Mouse (Mus musculus) stomach, embryonic 15.5 days (tissue): ENCODE data around the gene Fam78b. TPM values are rescaled to one million over a fixed set of nuclear protein-coding genes. Genes with fewer than 3 reads are reported as not detected.

Experiments
- ATAC-seq: fragments of 200-750 bp; cut with Nextera tagmentation; 2 replicates; pipeline ENCODE4 v1.8.0; 2017; ENCODE audit warnings: low read depth, moderate number of reproducible peaks, moderate TSS enrichment; ENCODE audit not compliant: insufficient read depth, low FRiP score
- H3K27ac ChIP-seq: fragments of 300-500 bp; sonication (generic); 2 replicates; pipeline ENCODE4 v1.5.1; 2015; ENCODE audit warnings: mild to moderate bottlenecking, inconsistent platforms
- H3K27me3 ChIP-seq: fragments of 300-500 bp; sonication (generic); replicated peaks from 2 replicates; pipeline ENCODE4 v1.6.1; 2015; ENCODE audit warnings: inconsistent platforms
- H3K36me3 ChIP-seq: fragments of 300-500 bp; sonication (generic); 2 replicates; pipeline ENCODE4 v1.6.1; 2015; ENCODE audit warnings: inconsistent platforms
- H3K4me1 ChIP-seq: fragments of 300-500 bp; sonication (generic); 2 replicates; pipeline ENCODE4 v1.6.1; 2015; ENCODE audit warnings: inconsistent platforms
- H3K4me2 ChIP-seq: fragments of 300-500 bp; sonication (generic); 2 replicates; pipeline ENCODE4 v1.6.1; 2015; ENCODE audit warnings: mild to moderate bottlenecking, inconsistent platforms
- H3K4me3 ChIP-seq: fragments of 300-500 bp; sonication (generic); replicated peaks from 2 replicates; pipeline ENCODE4 v1.5.1; 2015; ENCODE audit warnings: inconsistent platforms
- H3K9ac ChIP-seq: fragments of 300-500 bp; sonication (generic); 2 replicates; pipeline ENCODE4 v1.6.1; 2015; ENCODE audit warnings: inconsistent platforms
- H3K9me3 ChIP-seq: fragments of 300-500 bp; sonication (generic); 2 replicates; pipeline ENCODE4 v1.6.1; 2016; ENCODE audit warnings: inconsistent platforms
- WGBS: fragments of 180-500 bp; shearing (Covaris S2); methylation state at CpG from one replicate; pipeline ENCODE4 v1.1.7; 2015; 5-methylcytosine and 5-hydroxymethylcytosine counted together
- polyA plus RNA-seq: library from polyadenylated mRNA; unstranded; fragments of >200 nt; fragmentation: Nextera tagmentation; extraction: Ambion mirVana; gene quantifications from 2 replicates; pipeline ENCODE4 v1.2.1, GENCODE M21; 2015

The Fam78b gene
- polyA plus RNA-seq, 1 experiment from 2014 or later: 1.2 TPM

DNA sequence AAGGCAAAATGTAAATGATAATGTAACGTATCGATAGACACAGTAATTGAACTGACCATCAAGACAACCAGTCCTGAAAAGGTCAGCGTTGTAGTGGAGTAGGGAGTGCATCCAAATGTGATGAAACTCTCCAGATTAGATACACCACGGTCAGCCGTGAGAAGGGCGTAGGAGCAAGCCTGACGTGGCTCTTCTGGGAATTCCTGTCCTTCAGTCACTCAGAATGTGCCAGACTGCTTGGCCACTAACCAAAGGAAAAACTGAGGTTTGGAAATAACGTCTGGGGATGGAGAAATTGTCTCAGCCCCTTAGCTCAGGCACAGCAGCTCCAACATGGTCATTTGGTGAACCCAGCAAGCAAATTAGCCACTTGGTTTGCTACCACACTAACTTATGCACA lies 74.5 kb downstream of the Fam78b start:
- no peak overlapping the region for H3K4me3 ChIP-seq
- no peak overlapping the region for H3K9ac ChIP-seq
- H3K27me3 ChIP-seq: no peaks in the 10 kb centered on the region
- no peak overlapping the region for H3K27ac ChIP-seq
- no peaks in the 10 kb centered on the region for H3K36me3 ChIP-seq
- H3K4me1 ChIP-seq: no peaks in the 10 kb centered on the region
- no peak for ATAC-seq
- WGBS: 83% methylated on average over 8 of the region's 8 CpGs
- H3K9me3 ChIP-seq: no peaks in the 10 kb centered on the region
- no peak overlapping the region for H3K4me2 ChIP-seq

DNA sequence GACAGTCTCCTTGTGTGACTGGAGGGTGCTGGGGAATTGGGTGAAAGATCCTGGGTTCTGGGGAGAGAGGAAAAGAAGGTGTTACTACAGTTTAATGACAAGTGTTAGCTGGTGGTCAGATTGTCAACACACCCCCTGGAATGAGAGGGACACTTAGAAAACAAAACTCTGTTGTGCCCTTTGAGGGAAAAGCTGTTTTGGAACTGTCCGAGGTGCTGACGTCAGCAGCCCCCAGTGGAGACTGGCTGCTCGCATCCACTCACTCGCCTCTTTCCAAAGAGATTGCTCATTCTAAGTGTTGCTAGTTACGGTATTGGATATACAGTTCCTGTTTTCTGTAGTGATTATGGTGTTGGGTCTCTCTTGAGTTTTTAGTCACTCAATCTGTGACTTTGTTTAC lies 78.3 kb downstream of the Fam78b start:
- Histone ChIP-seq H3K4me3 (no peak overlapping the region), H3K4me1 (no peaks in the 10 kb centered on the region), H3K27ac (no peak overlapping the region), H3K27me3 (no peaks in the 10 kb centered on the region), H3K4me2 (no peak overlapping the region), H3K36me3 (no peaks in the 10 kb centered on the region), H3K9ac (no peak overlapping the region), H3K9me3 (no peaks in the 10 kb centered on the region)
- no peak for ATAC-seq
- 22% methylated on average over 5 of the region's 5 CpGs for WGBS

DNA sequence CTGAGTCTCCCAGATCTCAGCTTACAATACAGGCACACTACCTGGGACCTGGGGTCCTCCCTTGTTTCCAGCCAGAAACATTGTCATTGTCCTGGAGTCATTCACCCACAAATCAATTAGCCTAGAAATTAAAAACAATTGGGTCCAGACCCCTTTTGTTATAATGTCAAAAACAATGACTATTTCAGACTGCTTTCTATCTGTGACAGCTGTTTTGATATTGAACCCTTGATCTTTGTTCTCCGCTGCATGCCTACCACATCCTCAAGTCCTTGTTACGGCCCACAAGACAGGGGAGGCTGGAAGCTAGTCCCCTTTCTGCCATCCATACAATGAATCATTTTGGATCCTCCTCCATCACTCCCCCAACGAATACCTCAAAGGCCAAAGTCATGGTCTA lies 80.7 kb downstream of the Fam78b start:
- 69% methylated on average over 3 of the region's 3 CpGs for WGBS
- no peak overlapping the region for H3K27ac ChIP-seq
- H3K36me3 ChIP-seq: no peaks in the 10 kb centered on the region
- H3K9ac ChIP-seq: no peak overlapping the region
- no peaks in the 10 kb centered on the region for H3K4me1 ChIP-seq
- no peaks in the 10 kb centered on the region for H3K9me3 ChIP-seq
- H3K27me3 ChIP-seq: no peaks in the 10 kb centered on the region
- no peak overlapping the region for H3K4me3 ChIP-seq
- ATAC-seq: no peak
- H3K4me2 ChIP-seq: no peak overlapping the region

DNA sequence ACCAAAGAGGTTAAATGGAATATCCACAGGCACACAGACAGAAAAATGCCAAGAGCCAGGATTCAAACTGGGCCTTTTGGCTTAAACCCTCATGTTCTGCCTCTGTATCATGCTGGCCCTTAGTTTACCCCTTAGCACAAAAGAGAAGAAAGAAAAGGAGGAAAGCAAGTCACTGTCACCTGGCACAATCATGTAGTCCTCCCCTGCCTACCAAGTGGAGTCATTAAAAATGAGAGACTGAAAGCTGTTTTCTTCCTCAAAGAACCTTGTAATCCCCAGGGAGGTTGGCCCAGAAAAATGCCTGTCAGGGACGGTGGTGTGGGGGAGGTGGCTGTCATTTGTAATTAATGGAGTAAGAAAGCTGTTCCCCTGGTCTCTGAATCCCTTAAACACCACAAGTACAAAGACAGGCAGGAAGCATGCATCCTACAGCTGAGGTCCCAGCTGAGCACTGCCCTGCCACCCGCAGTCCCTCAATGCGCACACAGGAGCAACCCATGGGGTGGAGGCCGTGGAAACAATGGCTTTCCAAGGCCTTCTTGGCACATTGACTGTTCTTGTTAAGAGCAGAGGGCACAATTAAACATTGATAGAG lies 81.4 kb downstream of the Fam78b start:
- no peak for ATAC-seq
- 28% methylated on average over 4 of the region's 4 CpGs for WGBS

DNA sequence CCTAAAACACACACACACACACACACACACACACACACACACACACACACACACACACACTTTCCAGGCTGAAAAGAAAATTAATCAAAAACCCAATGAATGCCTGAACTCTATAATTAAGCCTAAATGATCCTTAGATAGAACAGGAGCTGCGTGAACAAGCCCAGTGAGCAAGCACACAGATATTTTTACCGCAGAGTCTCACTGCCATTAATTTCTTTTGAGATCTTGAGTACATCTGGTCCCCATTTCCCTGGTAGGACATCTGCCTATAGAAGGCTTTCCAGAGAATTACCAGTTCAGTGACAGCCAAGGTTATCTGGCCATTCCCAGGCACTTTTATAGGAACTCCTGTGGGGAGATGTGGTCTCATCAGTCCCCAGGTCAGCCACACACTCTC lies 82.0 kb downstream of the Fam78b start:
- Histone ChIP-seq H3K9ac (no peak overlapping the region), H3K4me1 (no peaks in the 10 kb centered on the region), H3K9me3 (no peaks in the 10 kb centered on the region), H3K4me2 (no peak overlapping the region), H3K27me3 (no peaks in the 10 kb centered on the region), H3K27ac (no peak overlapping the region), H3K36me3 (no peaks in the 10 kb centered on the region), H3K4me3 (no peak overlapping the region)
- ATAC-seq: no peak
- 68% methylated on average over 2 of the region's 2 CpGs for WGBS

More for the DNA sequence above, 81.4 kb downstream of the Fam78b start:
- Histone ChIP-seq H3K27ac (no peak overlapping the region), H3K36me3 (no peaks in the 10 kb centered on the region), H3K4me1 (no peaks in the 10 kb centered on the region), H3K9ac (no peak overlapping the region), H3K4me2 (no peak overlapping the region), H3K27me3 (no peaks in the 10 kb centered on the region), H3K9me3 (no peaks in the 10 kb centered on the region), H3K4me3 (no peak overlapping the region)

DNA sequence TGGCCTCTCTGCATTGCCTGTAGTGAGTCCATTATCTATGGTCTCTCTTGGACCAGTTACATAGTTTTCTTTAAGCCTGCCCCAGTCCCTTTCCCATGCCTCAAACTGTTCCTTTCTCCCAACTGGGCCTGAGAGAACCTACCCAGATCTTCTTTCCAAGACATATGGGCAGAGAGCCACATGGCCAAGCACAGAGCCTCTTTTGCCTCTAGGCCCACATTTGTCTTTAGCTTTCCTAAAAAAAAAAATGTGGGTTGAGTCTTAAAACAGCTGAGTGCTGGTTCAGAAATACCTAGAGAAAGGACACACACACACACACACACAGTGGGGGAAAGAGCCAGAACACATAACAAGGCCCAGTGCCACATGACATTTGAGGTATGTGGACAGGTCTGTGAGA lies 83.1 kb downstream of the Fam78b start:
- H3K9me3 ChIP-seq: no peaks in the 10 kb centered on the region
- no peaks in the 10 kb centered on the region for H3K4me1 ChIP-seq
- H3K36me3 ChIP-seq: no peaks in the 10 kb centered on the region
- H3K27me3 ChIP-seq: no peaks in the 10 kb centered on the region
- no peak overlapping the region for H3K4me3 ChIP-seq
- H3K9ac ChIP-seq: no peak overlapping the region
- no peak for ATAC-seq
- no peak overlapping the region for H3K4me2 ChIP-seq
- H3K27ac ChIP-seq: no peak overlapping the region

DNA sequence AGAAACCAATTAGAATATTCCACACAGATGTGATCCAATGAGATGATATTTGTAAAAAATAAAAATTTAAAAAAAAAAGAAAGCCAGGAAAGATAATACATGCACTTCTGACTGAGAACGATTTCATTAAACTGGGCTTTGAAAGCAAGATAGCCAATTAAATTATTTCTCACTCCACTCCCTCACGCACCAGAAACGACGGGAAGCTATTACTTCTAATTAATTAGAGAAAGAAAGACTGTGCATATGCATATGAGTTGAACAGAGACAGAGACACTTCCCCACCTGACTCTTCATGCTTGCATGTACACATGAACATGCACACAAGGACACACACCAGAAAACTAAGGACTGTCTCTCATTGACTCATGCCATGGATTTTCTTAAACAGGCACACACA lies 84.2 kb downstream of the Fam78b start:
- Histone ChIP-seq H3K36me3 (no peaks in the 10 kb centered on the region), H3K4me2 (no peak overlapping the region), H3K4me3 (no peak overlapping the region), H3K4me1 (no peaks in the 10 kb centered on the region), H3K9me3 (no peaks in the 10 kb centered on the region), H3K27me3 (no peaks in the 10 kb centered on the region), H3K27ac (no peak overlapping the region), H3K9ac (no peak overlapping the region)
- ATAC-seq: no peak
- 85% methylated on average over 4 of the region's 4 CpGs for WGBS

DNA sequence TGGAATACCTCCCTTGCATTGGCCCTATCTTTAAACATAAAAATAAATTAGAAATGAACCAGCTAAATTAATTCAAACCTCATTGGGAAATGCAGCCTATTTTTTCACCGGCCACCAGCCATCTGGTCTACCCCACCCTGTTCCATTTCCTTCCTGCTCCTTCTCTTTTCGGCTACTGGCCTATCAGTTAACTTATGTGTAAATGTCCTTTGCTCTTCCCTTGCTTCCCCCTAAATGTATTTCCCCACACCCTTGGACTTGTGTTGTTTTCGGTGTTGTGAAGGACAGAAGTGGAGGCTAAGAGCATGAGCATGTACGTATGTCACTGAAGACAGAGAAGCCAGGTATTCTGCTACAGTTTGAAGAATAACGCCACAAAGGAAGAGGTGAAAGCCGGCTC lies 89.2 kb downstream of the Fam78b start:
- Histone ChIP-seq H3K36me3 (no peaks in the 10 kb centered on the region), H3K4me1 (no peaks in the 10 kb centered on the region), H3K27me3 (no peaks in the 10 kb centered on the region), H3K4me2 (no peak overlapping the region), H3K4me3 (no peak overlapping the region), H3K9ac (no peak overlapping the region), H3K27ac (no peak overlapping the region), H3K9me3 (no peaks in the 10 kb centered on the region)
- ATAC-seq: no peak
- 90% methylated on average over 6 of the region's 6 CpGs for WGBS

DNA sequence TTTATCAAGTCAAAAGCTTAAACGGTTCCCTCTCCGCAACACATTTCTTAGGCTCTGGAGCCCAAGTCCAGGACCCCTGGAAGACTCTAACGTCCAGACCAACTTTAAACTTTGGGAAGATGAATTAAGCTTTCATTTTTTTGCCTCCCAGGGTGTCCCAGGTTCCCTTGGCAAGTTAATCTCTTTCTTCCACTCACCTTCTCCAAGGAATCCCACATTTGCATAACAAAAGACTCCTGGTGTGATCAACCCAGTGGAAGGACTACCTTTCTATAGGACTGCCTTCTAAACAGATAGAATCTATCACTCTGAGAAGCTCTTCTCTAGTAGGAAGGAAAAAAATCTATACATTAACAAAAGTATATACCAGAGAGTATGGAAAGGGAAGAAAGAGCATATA lies 92.3 kb downstream of the Fam78b start:
- no peak overlapping the region for H3K4me2 ChIP-seq
- H3K9ac ChIP-seq: no peak overlapping the region
- no peak overlapping the region for H3K27ac ChIP-seq
- no peaks in the 10 kb centered on the region for H3K9me3 ChIP-seq
- 52% methylated on average over 3 of the region's 3 CpGs for WGBS
- H3K27me3 ChIP-seq: no peaks in the 10 kb centered on the region
- no peaks in the 10 kb centered on the region for H3K36me3 ChIP-seq
- no peak overlapping the region for H3K4me3 ChIP-seq
- no peak for ATAC-seq
- H3K4me1 ChIP-seq: no peaks in the 10 kb centered on the region

DNA sequence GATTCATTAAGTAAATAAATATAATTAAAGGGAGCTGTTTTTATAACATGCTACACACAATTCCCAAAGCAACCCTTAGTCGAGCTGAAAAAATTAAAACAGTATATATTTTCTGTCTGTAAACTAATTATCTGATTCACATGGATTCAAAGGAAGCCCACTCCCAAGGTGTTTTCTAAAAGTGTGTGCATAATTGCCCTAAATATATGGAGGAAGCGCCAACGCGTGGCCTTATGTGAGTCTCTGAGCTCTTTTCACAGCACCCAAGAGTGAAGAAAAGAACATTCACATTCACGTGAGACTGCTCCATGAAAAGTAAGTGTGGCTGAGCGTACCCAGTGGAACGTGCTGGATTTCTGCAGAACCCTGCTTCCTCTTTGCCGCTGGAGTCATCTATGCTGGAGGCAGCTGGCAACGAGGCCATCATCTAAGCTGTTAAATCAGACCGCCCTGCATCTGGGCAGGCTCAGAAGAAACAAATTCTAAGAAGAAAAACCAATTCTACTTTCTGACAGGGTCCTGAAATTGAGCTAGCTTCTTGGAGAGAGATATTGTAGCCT lies 93.5 kb downstream of the Fam78b start:
- WGBS: 84% methylated on average over 10 of the region's 10 CpGs
- H3K36me3 ChIP-seq: no peaks in the 10 kb centered on the region
- H3K9ac ChIP-seq: no peak overlapping the region
- H3K27me3 ChIP-seq: no peaks in the 10 kb centered on the region
- H3K4me3 ChIP-seq: no peak overlapping the region
- H3K9me3 ChIP-seq: no peaks in the 10 kb centered on the region
- no peak overlapping the region for H3K4me2 ChIP-seq
- no peak overlapping the region for H3K27ac ChIP-seq
- H3K4me1 ChIP-seq: no peaks in the 10 kb centered on the region
- ATAC-seq: no peak

DNA sequence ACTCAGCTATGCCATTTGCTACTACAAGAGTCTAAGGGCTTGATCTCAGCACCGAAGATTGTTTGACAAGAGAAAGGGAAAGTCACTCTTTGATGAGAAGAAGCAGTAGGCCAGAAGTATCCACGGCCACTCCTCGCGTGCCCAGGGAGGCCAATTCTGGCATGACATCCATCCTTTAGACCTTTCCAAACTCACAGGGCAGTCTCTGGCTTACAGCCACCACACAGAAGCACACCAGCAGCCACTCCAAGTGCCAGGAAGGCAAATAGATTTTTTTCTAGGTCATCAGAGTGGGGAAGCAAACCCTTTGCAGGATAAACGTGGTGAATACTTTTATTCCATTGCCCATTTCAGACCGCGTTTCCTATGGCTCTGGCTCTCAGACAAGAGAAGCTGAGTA lies 97.5 kb downstream of the Fam78b start:
- no peak overlapping the region for H3K27ac ChIP-seq
- H3K4me3 ChIP-seq: no peak overlapping the region
- H3K36me3 ChIP-seq: no peaks in the 10 kb centered on the region
- no peak overlapping the region for H3K4me2 ChIP-seq
- no peaks in the 10 kb centered on the region for H3K27me3 ChIP-seq
- H3K4me1 ChIP-seq: no peaks in the 10 kb centered on the region
- H3K9ac ChIP-seq: no peak overlapping the region
- WGBS: 77% methylated on average over 7 of the region's 7 CpGs
- no peaks in the 10 kb centered on the region for H3K9me3 ChIP-seq
- no peak for ATAC-seq

DNA sequence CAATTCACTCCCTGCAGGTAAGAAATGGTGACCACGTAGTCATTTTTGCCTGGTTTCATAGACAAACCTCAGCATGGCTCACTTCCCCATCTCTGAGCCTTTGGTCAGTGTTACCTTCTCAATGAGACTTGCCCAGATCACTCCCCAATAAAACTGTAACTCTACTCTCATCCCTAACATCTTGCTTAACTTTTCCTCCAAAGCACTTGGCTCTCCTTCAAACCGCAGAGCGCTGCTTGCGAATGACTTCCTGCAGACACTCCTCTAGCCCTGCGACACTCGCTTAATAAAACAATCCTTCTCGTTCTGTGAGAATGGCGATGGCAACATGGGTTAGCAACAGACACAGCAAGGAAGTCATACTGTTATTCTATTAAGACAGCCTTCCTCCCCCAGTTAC lies 100.8 kb downstream of the Fam78b start:
- H3K4me3 ChIP-seq: no peak overlapping the region
- ATAC-seq: no peak

DNA sequence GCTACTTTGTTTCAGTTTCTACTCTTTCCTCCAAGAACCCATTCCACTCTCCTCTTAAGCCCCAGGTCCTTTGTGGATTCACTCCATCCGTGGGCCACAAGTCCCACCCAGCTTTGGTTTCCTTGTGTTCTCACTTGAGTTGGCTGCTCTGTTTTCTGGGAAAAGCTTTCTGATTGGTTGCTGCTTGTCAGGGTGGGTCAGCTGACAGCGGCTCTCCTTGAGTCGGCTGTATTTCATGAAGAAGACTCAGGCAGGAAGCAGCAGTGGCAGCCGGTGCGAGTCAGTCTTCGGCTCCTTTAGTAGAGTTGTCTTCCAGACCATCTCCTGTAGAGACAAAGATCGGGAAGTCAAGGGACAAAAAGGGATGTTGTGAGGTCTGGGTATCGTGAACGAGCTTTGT lies 101.3 kb downstream of the Fam78b start:
- H3K27me3 ChIP-seq: no peaks in the 10 kb centered on the region
- no peak for ATAC-seq
- no peak overlapping the region for H3K4me2 ChIP-seq
- H3K27ac ChIP-seq: no peak overlapping the region
- H3K9me3 ChIP-seq: no peaks in the 10 kb centered on the region
- 69% methylated on average over 9 of the region's 9 CpGs for WGBS
- H3K4me1 ChIP-seq: no peaks in the 10 kb centered on the region
- no peaks in the 10 kb centered on the region for H3K36me3 ChIP-seq
- H3K9ac ChIP-seq: no peak overlapping the region
- H3K4me3 ChIP-seq: no peak overlapping the region

More for the DNA sequence above, 100.8 kb downstream of the Fam78b start:
- Histone ChIP-seq H3K27me3 (no peaks in the 10 kb centered on the region), H3K9me3 (no peaks in the 10 kb centered on the region), H3K27ac (no peak overlapping the region), H3K4me1 (no peaks in the 10 kb centered on the region), H3K9ac (no peak overlapping the region), H3K36me3 (no peaks in the 10 kb centered on the region), H3K4me2 (no peak overlapping the region)
- WGBS: 72% methylated on average over 8 of the region's 8 CpGs
